Mouse (Mus musculus) limb, embryonic 11.5 days (tissue): ENCODE measurements at regions not wholly inside any gene's neighbourhood (a gene's known extent, or its start where the extent isn't known, plus 50 kb on each side); places are given as distances from the start of the nearest gene placed in this dataset.
"Not testable (repeated sequence)": the region's sequence is repeated elsewhere in the genome, so short reads cannot be mapped to it uniquely, and the experiment has no call there.

ENCODE experiments used
- ATAC-seq: fragments of 200-750 bp; cut with Nextera tagmentation; 2 replicates; pipeline ENCODE4 v1.8.0; 2017; ENCODE audit warnings: low read depth; ENCODE audit not compliant: insufficient number of reproducible peaks, low FRiP score, low TSS enrichment
- DNase-seq: peaks from one replicate; pipeline ENCODE4 v3.0.0-alpha.2; 2015; ENCODE audit warnings: low spot score
- H3K27ac ChIP-seq: fragments of 300-500 bp; sonication (generic); replicated peaks from 2 replicates; pipeline ENCODE4 v1.5.1; 2014; ENCODE audit warnings: low read depth, mild to moderate bottlenecking, low read length
- H3K27me3 ChIP-seq: fragments of 300-500 bp; sonication (generic); 2 replicates; pipeline ENCODE4 v1.6.1; 2014; ENCODE audit warnings: mild to moderate bottlenecking, low read length, mixed read lengths; ENCODE audit not compliant: control insufficient read depth, insufficient read depth
- H3K36me3 ChIP-seq: fragments of 300-500 bp; sonication (generic); 2 replicates; pipeline ENCODE4 v1.6.1; 2014; ENCODE audit warnings: mild to moderate bottlenecking, low read length, moderate library complexity, mixed read lengths; ENCODE audit not compliant: control insufficient read depth, insufficient read depth
- H3K4me1 ChIP-seq: fragments of 300-500 bp; sonication (generic); 2 replicates; pipeline ENCODE4 v1.6.1; 2014; ENCODE audit warnings: low read length, mixed read lengths; ENCODE audit not compliant: control insufficient read depth, insufficient read depth
- H3K4me2 ChIP-seq: fragments of 300-500 bp; sonication (generic); 2 replicates; pipeline ENCODE4 v1.6.1; 2014; ENCODE audit warnings: low read depth, mild to moderate bottlenecking, moderate library complexity; ENCODE audit not compliant: severe bottlenecking
- H3K4me3 ChIP-seq: fragments of 300-500 bp; sonication (generic); 2 replicates; pipeline ENCODE4 v1.5.1; 2014; ENCODE audit warnings: low read depth, low read length
- H3K9ac ChIP-seq: fragments of 300-500 bp; sonication (generic); 2 replicates; pipeline ENCODE4 v1.6.1; 2014; ENCODE audit warnings: mild to moderate bottlenecking, low read length
- H3K9me3 ChIP-seq: fragments of 300-500 bp; sonication (generic); 2 replicates; pipeline ENCODE4 v1.6.1; 2016; ENCODE audit warnings: low read length; ENCODE audit not compliant: control insufficient read depth
- WGBS: fragments of 180-500 bp; shearing (Covaris S2); extraction: QIAGEN DNeasy Blood & Tissue Kit; methylation state at CpG from one replicate; pipeline ENCODE4 v1.1.7; 2014; 5-methylcytosine and 5-hydroxymethylcytosine counted together

DNA sequence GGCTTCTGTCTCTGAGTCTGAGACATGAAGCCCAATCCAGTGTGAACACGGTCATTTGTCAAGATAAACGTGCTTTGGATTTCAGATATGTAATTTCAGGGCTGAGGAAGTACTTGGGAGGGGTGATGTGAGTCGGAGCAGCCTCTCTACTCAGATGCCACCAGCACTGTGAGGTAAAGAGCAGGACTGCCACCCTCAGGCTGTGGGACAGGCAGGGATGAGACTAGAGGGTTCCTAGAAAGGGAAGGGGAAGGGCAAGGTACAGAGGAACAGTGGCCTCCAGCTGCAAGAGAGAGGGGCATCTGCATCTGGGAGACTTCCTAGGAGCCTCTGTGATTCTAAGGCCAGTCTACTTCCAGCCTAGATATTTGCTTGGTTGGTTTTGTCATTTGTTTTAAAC, 78.7 kb upstream of the Csrp2 start:
- Histone ChIP-seq H3K36me3 (no peaks in the 10 kb centered on the region), H3K9ac (no peak overlapping the region), H3K4me3 (no peak overlapping the region), H3K27ac (no peak overlapping the region), H3K4me2 (no peak overlapping the region), H3K27me3 (no peaks in the 10 kb centered on the region), H3K9me3 (no peaks in the 10 kb centered on the region), H3K4me1 (no peaks in the 10 kb centered on the region; the same call in 1 of the 2 replicates)
- ATAC-seq (no peak), DNase-seq (no peak)
- 61% methylated on average over 3 of the region's 3 CpGs for WGBS

DNA sequence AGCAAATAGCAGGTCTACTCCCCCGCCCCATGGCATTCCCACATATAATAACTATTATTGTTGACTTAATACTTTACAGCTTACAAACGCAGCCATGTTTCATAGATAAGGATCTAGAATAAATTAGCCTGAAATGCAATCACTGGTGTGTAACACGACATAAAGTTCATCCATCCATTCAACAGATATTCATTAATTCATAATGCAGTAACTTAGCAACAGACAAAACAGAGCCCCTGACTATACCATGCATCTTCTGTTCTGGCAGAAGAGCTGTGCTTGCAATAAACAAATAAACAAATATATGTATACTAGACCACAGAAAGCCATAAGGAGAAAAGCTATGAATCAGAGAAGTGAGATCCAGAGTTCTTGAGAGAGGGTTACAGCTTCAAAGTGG, 77.9 kb upstream of the Csrp2 start:
- DNase-seq: no peak
- H3K4me3 ChIP-seq: no peak overlapping the region
- no peak overlapping the region for H3K27ac ChIP-seq
- 84% methylated on average over 3 of the region's 3 CpGs for WGBS
- H3K27me3 ChIP-seq: no peaks in the 10 kb centered on the region
- H3K9me3 ChIP-seq: no peaks in the 10 kb centered on the region
- no peaks in the 10 kb centered on the region for H3K36me3 ChIP-seq
- no peak overlapping the region for H3K4me2 ChIP-seq
- no peaks in the 10 kb centered on the region for H3K4me1 ChIP-seq
- ATAC-seq: no peak
- H3K9ac ChIP-seq: no peak overlapping the region

DNA sequence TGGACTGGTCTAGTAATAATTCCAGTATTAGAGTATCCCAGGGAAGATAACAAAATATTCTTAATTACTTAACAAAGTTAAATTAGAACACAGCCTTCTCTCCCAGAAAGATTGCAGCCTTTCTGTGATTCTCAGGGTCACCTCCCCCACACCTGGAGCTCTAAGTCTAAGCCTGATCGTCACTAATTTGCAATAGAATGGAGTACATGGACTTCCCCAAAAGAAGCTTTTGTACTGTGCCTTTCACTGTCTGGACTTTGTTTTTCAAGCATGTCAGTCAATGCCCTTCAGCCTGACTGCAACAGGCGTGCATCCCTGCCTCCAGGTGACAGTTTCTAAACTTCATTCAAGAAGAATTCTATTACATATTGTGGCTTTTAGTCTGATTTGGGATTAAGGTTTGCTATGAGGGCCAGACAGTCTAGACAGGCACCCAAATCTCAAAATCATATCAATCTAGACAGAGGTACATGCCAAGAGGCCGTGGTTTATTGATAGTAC, 64.9 kb upstream of the Csrp2 start:
- not testable (repeated sequence) for H3K9ac ChIP-seq, H3K4me1 ChIP-seq, H3K4me3 ChIP-seq, H3K36me3 ChIP-seq, DNase-seq, H3K4me2 ChIP-seq, H3K9me3 ChIP-seq, ATAC-seq, H3K27me3 ChIP-seq, H3K27ac ChIP-seq
- WGBS: 80% methylated on average over 3 of the region's 3 CpGs

DNA sequence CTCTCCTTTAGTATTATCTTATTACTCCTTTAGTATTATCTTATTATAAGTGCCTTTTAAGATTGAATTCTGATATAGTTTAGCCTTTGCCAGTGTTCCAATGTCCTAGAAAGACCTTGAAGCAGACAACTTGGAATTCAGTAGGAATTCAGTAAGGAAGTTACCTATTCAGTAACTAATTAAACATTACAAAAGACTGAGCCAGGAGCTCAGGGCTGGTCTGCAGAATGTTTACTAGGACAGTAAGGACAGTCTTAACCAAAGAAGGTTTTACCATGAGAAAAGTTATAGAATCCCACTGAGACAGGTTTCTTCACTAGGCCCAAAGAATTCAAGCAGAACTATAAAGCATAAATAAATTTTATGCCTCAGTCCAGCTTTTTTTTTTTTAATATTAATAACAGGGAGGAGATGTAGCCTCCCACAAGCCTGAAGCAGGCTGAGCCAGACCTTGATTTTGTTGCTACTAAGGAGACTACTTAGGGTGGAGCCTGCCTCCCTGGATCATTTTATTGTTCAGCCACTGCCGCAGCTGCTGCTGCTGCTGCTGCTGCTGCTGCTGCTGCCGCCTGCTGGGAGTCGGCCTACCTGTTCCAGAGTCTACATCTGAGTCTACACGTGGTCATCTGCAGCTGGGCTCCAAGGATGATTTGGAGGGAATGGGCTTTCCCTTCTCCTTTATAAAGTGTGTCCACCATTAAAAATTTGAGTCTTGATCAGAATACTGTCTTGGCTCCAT, 63.8 kb upstream of the Csrp2 start:
- not testable (repeated sequence) for ATAC-seq, H3K36me3 ChIP-seq, H3K9me3 ChIP-seq, H3K4me3 ChIP-seq, H3K4me1 ChIP-seq, H3K4me2 ChIP-seq, H3K27ac ChIP-seq, H3K9ac ChIP-seq, H3K27me3 ChIP-seq
- 31% methylated on average over 4 of the region's 4 CpGs for WGBS
- DNase-seq: peak; percentile 46

DNA sequence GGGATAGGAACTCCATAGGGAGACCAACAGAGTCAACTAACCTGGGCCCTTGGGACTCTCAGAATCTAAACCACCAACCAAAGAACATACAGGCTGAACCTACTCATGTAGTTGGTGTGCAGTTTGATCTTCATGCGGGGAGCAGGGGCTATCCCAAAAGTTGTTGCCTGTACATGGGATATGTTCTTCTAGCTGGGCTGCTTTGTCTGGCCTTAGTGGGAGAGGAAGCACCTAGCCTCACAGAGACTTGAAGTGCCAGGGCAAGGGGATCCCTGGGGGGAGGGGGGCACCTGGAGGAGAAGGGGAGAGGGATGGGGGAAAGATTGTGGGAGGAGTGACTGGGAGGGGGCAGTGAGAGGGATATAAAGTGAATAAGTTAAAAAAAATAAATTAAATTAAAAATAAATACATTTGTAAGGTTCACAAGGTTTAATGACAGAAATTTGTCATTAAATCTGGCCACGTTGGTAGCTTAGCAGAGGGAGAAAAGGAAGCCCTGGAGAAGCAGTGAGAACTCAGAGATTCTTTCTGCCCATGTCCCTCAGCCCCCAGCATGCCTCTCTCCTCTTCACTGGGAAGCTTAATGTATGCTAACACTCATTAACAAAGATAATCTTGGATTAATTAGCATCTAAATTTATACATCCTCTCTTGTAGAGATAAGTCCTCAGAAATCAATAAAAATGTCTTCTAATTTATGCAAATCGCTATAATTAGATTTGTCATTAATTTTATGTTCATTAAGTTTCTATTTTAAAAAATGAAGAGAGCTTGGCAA, 62.1 kb upstream of the Csrp2 start:
- Histone ChIP-seq H3K9me3 (no peaks in the 10 kb centered on the region), H3K4me3 (no peak overlapping the region), H3K27me3 (no peaks in the 10 kb centered on the region), H3K27ac (no peak overlapping the region), H3K9ac (no peak overlapping the region), H3K36me3 (no peaks in the 10 kb centered on the region), H3K4me1 (no peaks in the 10 kb centered on the region), H3K4me2 (no peak overlapping the region)
- WGBS: 78% methylated on average over 3 of the region's 3 CpGs
- DNase-seq: no peak
- no peak for ATAC-seq

DNA sequence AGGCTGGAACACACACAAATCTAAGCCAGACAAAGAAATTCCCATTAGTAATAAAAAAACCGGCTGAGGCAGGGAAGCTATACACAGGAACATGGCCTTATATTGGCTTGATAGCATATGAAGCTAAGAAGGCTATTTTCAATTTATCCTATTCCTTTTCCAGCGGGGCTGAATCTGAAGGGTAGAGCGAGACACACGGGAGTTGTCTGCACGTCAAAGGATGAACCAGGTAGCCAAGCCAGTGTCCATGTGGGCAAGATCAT, 61.6 kb upstream of the Csrp2 start:
- Histone ChIP-seq H3K9me3 (no peaks in the 10 kb centered on the region), H3K36me3 (no peaks in the 10 kb centered on the region), H3K4me2 (no peak overlapping the region), H3K9ac (no peak overlapping the region), H3K4me1 (no peaks in the 10 kb centered on the region), H3K27me3 (no peaks in the 10 kb centered on the region), H3K4me3 (no peak overlapping the region), H3K27ac (no peak overlapping the region)
- 85% methylated on average over 5 of the region's 5 CpGs for WGBS
- no peak for ATAC-seq
- no peak for DNase-seq

DNA sequence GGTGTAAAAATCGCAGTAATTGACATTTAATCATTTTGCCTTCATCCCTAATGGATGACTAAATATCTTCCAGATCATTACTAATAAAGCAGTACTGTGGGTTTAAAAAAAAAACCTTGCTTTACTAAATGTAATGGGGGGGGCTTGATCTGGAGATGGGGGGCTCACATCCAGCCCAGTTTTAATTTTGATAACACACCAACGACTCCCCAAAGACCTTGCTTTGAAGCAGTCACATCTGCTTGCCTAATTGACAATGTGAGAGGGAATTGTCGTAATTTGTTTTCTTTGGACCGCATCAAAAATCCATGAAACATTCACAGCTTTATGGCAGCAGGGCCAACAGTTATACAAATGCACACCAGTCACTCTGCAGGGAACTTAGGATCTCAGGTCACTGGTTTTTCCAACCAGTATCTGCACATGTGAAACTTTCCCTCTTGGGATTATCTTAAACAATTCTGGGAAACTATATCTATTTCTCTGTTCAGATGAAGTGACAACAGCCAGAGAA, 61.1 kb upstream of the Csrp2 start:
- H3K4me2 ChIP-seq: no peak overlapping the region
- no peaks in the 10 kb centered on the region for H3K36me3 ChIP-seq
- DNase-seq: no peak
- H3K4me1 ChIP-seq: no peaks in the 10 kb centered on the region
- WGBS: 77% methylated on average over 4 of the region's 4 CpGs
- no peak for ATAC-seq
- H3K27ac ChIP-seq: no peak overlapping the region
- no peak overlapping the region for H3K9ac ChIP-seq
- no peaks in the 10 kb centered on the region for H3K27me3 ChIP-seq
- H3K9me3 ChIP-seq: no peaks in the 10 kb centered on the region
- H3K4me3 ChIP-seq: no peak overlapping the region

DNA sequence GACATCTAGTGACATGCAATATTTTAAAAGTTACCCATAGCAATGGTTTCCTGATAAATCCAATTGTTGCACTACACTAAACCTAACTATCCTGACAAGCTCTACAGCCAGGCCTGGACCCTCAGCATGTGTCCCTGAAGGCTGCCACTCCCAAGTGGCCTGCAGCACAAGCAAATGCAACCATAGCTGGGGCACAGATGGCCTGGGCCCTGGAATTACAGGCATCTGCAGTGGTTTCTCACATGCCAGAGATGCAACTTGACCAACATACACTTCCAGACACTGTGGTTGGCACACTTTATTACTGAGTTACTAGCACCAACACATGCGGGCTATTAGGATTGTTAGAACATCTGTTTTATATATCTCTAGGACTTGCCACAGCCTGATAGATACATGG, 60.3 kb upstream of the Csrp2 start:
- no peak for ATAC-seq
- H3K27me3 ChIP-seq: no peaks in the 10 kb centered on the region
- H3K27ac ChIP-seq: no peak overlapping the region
- no peak overlapping the region for H3K4me3 ChIP-seq
- DNase-seq: no peak
- H3K9ac ChIP-seq: no peak overlapping the region
- H3K4me2 ChIP-seq: no peak overlapping the region
- 53% methylated on average over 1 of the region's 1 CpGs for WGBS
- H3K9me3 ChIP-seq: no peaks in the 10 kb centered on the region
- no peaks in the 10 kb centered on the region for H3K36me3 ChIP-seq
- H3K4me1 ChIP-seq: no peaks in the 10 kb centered on the region
